Mouse (Mus musculus): ENCODE measurements around the gene Fbxo7.

DNA sequence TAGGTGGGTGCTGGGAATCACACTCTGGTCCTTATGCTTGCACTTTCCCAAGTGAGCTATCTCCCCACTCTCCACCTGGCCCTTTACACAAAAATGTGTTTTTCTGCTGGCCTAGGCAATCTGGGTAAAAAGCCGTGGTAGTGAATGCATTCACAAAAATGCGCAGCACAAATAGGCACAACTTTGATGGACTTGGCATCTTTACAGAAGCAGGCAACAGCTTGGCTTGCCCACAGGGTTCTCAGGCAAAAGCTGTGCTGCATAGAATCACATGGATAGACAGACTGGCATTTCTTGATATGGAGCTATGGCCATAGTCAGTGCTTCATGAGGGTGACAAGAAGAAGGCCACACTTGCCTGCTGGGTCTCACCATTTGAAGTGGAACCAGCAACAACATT is 57.0 kb downstream of the Fbxo7 start:
- TF ChIP-seq POLR2A (IDR thresholded peaks at IDR 0.05; ENCODE audit: low read depth, low read length), result no peak
- TF ChIP-seq CTCF (IDR thresholded peaks at IDR 0.05; ENCODE audit: borderline replicate concordance, insufficient read depth, low read length), result no peak

All from embryonic fibroblast, embryonic 13.5 days (primary cell).